Mouse (Mus musculus) liver, embryonic 15.5 days (tissue): ENCODE measurements around the gene Usp54. TPM values are rescaled to one million over a fixed set of nuclear protein-coding genes. Genes with fewer than 3 reads are reported as not detected.
"Not testable (repeated sequence)": the region's sequence is repeated elsewhere in the genome, so short reads cannot be mapped to it uniquely, and the experiment has no call there.

Experiments used
- ATAC-seq: fragments of 200-750 bp; cut with Nextera tagmentation; 2 replicates; pipeline ENCODE4 v1.8.0; 2017; ENCODE audit warnings: moderate number of reproducible peaks, mild to moderate bottlenecking, moderate library complexity; ENCODE audit not compliant: insufficient read depth
- H3K27ac ChIP-seq: fragments of 300-500 bp; sonication (generic); replicated peaks from 2 replicates; pipeline ENCODE4 v1.5.1; 2015; ENCODE audit warnings: mild to moderate bottlenecking, inconsistent platforms
- H3K27me3 ChIP-seq: fragments of 300-500 bp; sonication (generic); 2 replicates; pipeline ENCODE4 v1.6.1; 2015; ENCODE audit warnings: mild to moderate bottlenecking, inconsistent platforms
- H3K36me3 ChIP-seq: fragments of 300-500 bp; sonication (generic); replicated peaks from 2 replicates; pipeline ENCODE4 v1.6.1; 2015; ENCODE audit warnings: moderate library complexity, mild to moderate bottlenecking, inconsistent platforms
- H3K4me1 ChIP-seq: fragments of 300-500 bp; sonication (generic); replicated peaks from 2 replicates; pipeline ENCODE4 v1.6.1; 2015; ENCODE audit warnings: inconsistent platforms
- H3K4me2 ChIP-seq: fragments of 300-500 bp; sonication (generic); 2 replicates; pipeline ENCODE4 v1.6.1; 2015; ENCODE audit warnings: moderate library complexity, mild to moderate bottlenecking, inconsistent platforms
- H3K4me3 ChIP-seq: fragments of 300-500 bp; sonication (generic); replicated peaks from 2 replicates; pipeline ENCODE4 v1.5.1; 2015; ENCODE audit warnings: mild to moderate bottlenecking, inconsistent platforms
- H3K9ac ChIP-seq: fragments of 300-500 bp; sonication (generic); 2 replicates; pipeline ENCODE4 v1.6.1; 2015; ENCODE audit warnings: moderate library complexity, mild to moderate bottlenecking, inconsistent platforms
- H3K9me3 ChIP-seq: fragments of 300-500 bp; sonication (generic); replicated peaks from 2 replicates; pipeline ENCODE4 v1.6.1; 2016; ENCODE audit warnings: inconsistent platforms
- WGBS: fragments of 180-500 bp; shearing (Covaris S2); methylation state at CpG from one replicate; pipeline ENCODE4 v1.1.7; 2015; ENCODE audit warnings: mixed read lengths; ENCODE audit not compliant: insufficient replicate concordance; 5-methylcytosine and 5-hydroxymethylcytosine counted together
- polyA plus RNA-seq: library from polyadenylated mRNA; unstranded; fragments of >200 nt; fragmentation: Nextera tagmentation; extraction: Ambion mirVana; gene quantifications from 2 replicates; pipeline ENCODE4 v1.2.1, GENCODE M21; 2015

Usp54 gene
- polyA plus RNA-seq, 1 experiment from 2014 or later, result 0.78 TPM

- Histone ChIP-seq H3K4me3 (no peak overlapping the region), H3K27me3 (no peaks in the 10 kb centered on the region), H3K4me1 (peaks cover 9% of the 10 kb centered on the region), H3K4me2 (no peak overlapping the region), H3K27ac (no peak overlapping the region), H3K9ac (no peak overlapping the region), H3K9me3 (no peaks in the 10 kb centered on the region), H3K36me3 (no peaks in the 10 kb centered on the region)
- 63% methylated on average over 3 of the region's 3 CpGs for WGBS
- ATAC-seq, result no peak
Measured at GRCm38 (mm10) chr14:20609519-20609918, 31.3 kb downstream of the Usp54 start.

DNA sequence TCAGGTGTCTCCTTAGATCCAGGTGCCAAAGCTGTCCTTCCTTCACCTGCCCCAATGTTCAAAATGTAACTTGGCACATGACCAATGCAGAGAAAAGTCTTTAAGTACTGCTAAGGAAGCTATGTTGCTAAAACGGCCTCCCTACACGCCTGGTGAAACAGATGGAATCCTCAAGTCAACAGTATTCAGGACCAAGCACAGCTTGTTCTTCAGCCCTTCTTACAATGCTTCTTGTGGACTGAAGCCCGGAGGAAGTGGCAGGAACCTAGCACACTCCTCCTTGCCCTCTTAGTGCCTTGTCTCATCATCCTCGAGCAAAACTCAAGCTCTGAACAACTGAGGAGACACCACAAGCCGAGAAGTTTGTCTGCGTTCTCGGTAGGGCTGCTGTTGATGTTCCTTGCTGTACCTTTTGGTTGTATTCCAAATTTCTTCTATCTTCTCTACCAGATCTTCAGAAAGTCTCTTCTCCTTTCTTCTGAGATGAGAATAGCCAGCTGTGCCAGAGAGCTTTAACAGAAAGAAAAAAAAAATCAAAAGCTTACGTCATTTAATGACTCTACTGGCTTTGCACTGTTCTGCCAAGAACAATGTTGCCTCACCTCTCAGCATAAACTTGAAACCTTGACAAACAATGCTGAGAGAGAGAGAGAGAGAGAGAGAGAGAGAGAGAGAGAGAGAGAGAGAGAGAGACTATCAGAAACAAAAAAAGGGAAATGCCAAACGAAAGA is 33.3 kb downstream of the Usp54 start:
- Histone ChIP-seq H3K9ac (no peak overlapping the region), H3K27ac (0 out of 2 replicates have a peak overlapping the region, but pooled peaks have one; percentile 10), H3K4me3 (no peak overlapping the region), H3K36me3 (no peaks in the 10 kb centered on the region), H3K4me2 (no peak overlapping the region), H3K27me3 (no peaks in the 10 kb centered on the region), H3K9me3 (no peaks in the 10 kb centered on the region), H3K4me1 (0 out of 2 replicates have a peak, but pooled peaks cover 5% of the 10 kb centered on the region)
- 64% methylated on average over 9 of the region's 9 CpGs for WGBS
- no peak for ATAC-seq

GRCm38 (mm10) chr14:20601287-20601686 is 39.6 kb downstream of the Usp54 start:
- no peak overlapping the region for H3K4me2 ChIP-seq
- no peak overlapping the region for H3K4me3 ChIP-seq
- no peak for ATAC-seq
- H3K4me1 ChIP-seq, result peaks cover 31% of the 10 kb centered on the region
- H3K36me3 ChIP-seq, result no peaks in the 10 kb centered on the region
- H3K27ac ChIP-seq, result no peak overlapping the region
- H3K27me3 ChIP-seq, result no peaks in the 10 kb centered on the region
- no peaks in the 10 kb centered on the region for H3K9me3 ChIP-seq
- 34% methylated on average over 1 of the region's 1 CpGs for WGBS
- H3K9ac ChIP-seq, result no peak overlapping the region

DNA sequence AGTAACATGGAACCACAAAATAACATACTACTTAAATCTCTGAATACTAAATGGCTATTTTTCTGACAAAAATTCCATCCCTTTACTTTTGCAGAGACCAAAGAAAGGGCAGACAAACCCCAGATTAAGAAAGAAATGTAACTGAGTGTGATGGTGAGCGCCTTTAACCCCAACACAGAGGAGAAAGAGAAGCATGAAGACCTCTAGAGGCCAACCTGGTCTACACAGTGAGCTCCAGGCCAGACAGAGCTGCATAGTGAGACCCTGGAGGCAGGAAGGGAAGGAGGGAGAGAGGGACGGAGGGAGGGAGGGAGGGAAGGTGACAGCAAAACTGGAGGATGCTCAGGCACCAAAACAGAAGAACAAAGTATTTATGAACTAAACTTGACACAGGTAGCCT is 40.7 kb downstream of the Usp54 start:
- peaks cover 31% of the 10 kb centered on the region for H3K4me1 ChIP-seq
- H3K4me3 ChIP-seq, result no peak overlapping the region
- H3K36me3 ChIP-seq, result no peaks in the 10 kb centered on the region
- H3K9ac ChIP-seq, result no peak overlapping the region
- H3K9me3 ChIP-seq, result no peaks in the 10 kb centered on the region
- H3K27me3 ChIP-seq, result no peaks in the 10 kb centered on the region
- WGBS, result 76% methylated on average over 2 of the region's 2 CpGs
- no peak overlapping the region for H3K4me2 ChIP-seq
- peak; percentile 75 for ATAC-seq
- peak overlapping the region; percentile 81 for H3K27ac ChIP-seq

DNA sequence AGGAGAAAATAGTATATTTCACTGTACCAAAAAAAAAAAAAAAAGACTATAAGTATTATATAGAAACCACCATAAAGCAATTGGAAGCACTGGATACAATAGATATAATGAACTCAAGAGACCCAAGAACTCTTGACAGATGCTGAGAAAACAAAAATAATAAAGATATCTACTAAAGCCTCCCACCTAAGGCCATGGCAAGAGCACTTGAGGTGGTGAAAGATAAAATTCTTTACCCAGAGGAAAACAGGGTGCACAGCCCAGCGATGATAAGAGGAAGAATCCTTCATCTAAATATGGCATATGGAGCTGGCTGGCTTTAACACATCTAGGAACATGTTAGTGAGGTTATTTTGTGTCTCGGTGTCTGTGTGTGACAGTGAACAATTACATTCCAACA is 41.3 kb downstream of the Usp54 start:
- no peaks in the 10 kb centered on the region for H3K36me3 ChIP-seq
- ATAC-seq, result peak; percentile 98
- no peak overlapping the region for H3K9ac ChIP-seq
- peak overlapping the region; percentile 82 for H3K27ac ChIP-seq
- H3K4me2 ChIP-seq, result peak overlapping the region; percentile 33
- 17% methylated on average over 2 of the region's 2 CpGs for WGBS
- H3K4me3 ChIP-seq, result no peak overlapping the region
- no peaks in the 10 kb centered on the region for H3K27me3 ChIP-seq
- H3K9me3 ChIP-seq, result no peaks in the 10 kb centered on the region
- peaks cover 35% of the 10 kb centered on the region for H3K4me1 ChIP-seq

DNA sequence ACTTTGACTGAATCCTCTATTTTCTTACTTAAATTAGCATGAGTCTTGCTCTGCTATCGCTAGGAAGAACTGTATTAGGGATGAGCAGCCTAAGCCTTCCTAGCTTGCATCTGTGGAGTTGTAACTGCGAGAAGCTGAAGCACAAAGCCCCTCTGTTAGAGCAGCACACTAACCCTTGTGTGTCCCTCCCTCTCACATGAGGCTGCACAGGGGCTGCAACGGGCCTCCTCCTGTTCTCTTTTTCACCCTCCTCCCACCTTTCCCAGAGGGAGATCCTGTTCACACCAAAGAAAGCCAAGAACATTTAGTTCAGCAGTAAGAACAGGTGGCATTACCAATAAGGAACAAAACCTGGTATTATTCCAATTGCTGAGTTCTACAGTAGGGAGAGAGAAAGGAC is 45.1 kb downstream of the Usp54 start:
- Histone ChIP-seq H3K36me3 (no peaks in the 10 kb centered on the region), H3K9ac (no peak overlapping the region), H3K27me3 (no peaks in the 10 kb centered on the region), H3K4me2 (no peak overlapping the region), H3K4me3 (no peak overlapping the region), H3K27ac (no peak overlapping the region), H3K9me3 (no peaks in the 10 kb centered on the region), H3K4me1 (peaks cover 33% of the 10 kb centered on the region)
- 65% methylated on average over 3 of the region's 3 CpGs for WGBS
- no peak for ATAC-seq

DNA sequence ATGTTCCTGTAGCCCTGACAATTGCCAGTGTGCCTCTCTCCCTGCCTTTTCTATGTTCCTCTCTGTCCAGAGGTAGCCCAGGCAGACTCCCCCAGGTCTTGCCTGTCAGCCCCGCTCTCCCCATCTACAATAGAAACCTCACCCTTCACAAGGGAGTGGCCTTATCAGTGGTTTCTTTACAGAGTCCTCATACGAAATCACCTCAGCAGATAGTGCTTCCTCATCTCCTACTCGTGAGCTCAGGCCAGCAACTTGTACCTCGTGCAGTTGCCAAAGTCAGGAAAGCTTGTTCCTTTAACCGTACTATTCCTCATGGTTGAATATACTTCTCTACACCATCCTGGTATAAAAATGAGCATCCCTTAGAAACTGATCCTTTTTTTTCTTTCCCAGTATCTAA is 53.4 kb downstream of the Usp54 start:
- H3K4me2 ChIP-seq, result no peak overlapping the region
- 29% methylated on average over 5 of the region's 5 CpGs for WGBS

GRCm38 (mm10) chr14:20578822-20579407 is 61.9 kb downstream of the Usp54 start:
- Histone ChIP-seq H3K9me3 (no peaks in the 10 kb centered on the region), H3K4me2 (no peak overlapping the region), H3K9ac (no peak overlapping the region), H3K27me3 (no peaks in the 10 kb centered on the region), H3K4me3 (no peak overlapping the region), H3K4me1 (no peaks in the 10 kb centered on the region), H3K27ac (no peak overlapping the region), H3K36me3 (no peaks in the 10 kb centered on the region)
- no peak for ATAC-seq
- 64% methylated on average over 6 of the region's 6 CpGs for whole genome bisulfite sequencing

More for the DNA sequence above, 53.4 kb downstream of the Usp54 start:
- peaks cover 15% of the 10 kb centered on the region for H3K4me1 ChIP-seq
- H3K27me3 ChIP-seq, result no peaks in the 10 kb centered on the region
- no peaks in the 10 kb centered on the region for H3K9me3 ChIP-seq
- H3K27ac ChIP-seq, result no peak overlapping the region
- H3K4me3 ChIP-seq, result no peak overlapping the region
- no peak overlapping the region for H3K9ac ChIP-seq
- peak; percentile 66 for ATAC-seq
- H3K36me3 ChIP-seq, result no peaks in the 10 kb centered on the region

GRCm38 (mm10) chr14:20576179-20576578 is 64.7 kb downstream of the Usp54 start:
- Histone ChIP-seq H3K4me1 (no peaks in the 10 kb centered on the region), H3K27ac (no peak overlapping the region), H3K4me3 (no peak overlapping the region), H3K9me3 (no peaks in the 10 kb centered on the region), H3K36me3 (no peaks in the 10 kb centered on the region), H3K27me3 (no peaks in the 10 kb centered on the region), H3K9ac (no peak overlapping the region), H3K4me2 (no peak overlapping the region)
- no peak for ATAC-seq
- WGBS, result 43% methylated on average over 7 of the region's 7 CpGs

DNA sequence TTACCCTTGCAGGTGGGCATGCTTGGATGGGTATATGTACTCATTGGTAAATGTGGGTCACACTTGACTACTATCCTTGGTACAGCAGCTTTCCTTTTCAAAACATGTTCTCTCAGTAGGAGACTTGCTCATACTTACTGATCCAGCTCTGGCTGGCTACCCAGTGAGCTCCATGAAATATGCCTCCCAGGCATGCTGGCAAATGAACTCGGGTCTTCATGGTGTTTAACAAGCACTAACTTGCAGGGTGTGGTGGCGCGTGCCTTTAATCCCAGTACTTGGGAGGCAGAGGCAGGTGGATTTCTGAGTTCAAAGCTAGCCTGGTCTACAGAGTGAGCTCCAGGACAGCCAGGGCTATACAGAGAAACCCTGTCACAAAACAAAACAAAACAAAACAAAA is 67.7 kb downstream of the Usp54 start:
- 82% methylated on average over 3 of the region's 3 CpGs for WGBS
- H3K9me3 ChIP-seq, H3K27ac ChIP-seq, H3K4me3 ChIP-seq, H3K36me3 ChIP-seq, H3K9ac ChIP-seq, H3K4me1 ChIP-seq, ATAC-seq, H3K4me2 ChIP-seq, H3K27me3 ChIP-seq: not testable (repeated sequence)

DNA sequence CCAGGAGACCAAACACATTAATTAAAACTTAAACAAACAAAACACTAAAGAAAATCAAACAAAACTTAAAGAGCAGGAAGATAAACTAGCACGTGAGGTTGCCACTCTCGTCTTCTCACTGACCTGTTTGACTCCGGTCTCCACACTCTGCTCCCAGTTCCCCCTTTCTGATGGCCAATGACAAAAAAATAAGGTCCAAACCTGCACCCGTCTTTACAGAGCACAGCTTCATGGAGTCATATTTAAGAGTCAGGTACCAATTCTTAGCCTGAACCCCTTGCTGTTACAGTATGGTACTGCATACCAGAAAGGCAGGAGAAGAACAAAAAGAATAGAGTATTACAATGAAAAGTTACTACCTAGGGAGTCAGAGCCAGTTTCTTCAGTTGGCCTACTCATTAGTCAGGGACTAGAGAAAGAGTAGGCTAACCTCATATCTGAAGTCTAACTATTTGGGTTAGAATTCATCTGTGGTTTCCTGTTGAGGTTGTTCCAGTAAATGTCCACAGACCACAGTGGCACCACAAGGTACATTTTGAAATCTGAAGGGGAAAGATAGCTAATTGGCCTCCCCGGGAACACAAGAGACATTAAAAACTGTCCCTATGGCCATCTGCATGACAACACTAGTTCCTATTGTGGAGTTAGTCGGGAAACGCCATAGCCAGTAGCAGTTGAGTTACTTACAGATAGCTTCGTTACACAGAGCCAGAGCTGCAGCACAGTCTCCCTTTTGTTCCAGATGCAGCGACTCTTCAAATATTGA is 75.4 kb downstream of the Usp54 start:
- no peaks in the 10 kb centered on the region for H3K9me3 ChIP-seq
- no peak overlapping the region for H3K4me3 ChIP-seq
- H3K36me3 ChIP-seq, result peaks cover 7% of the 10 kb centered on the region; the same call in 1 of the 2 replicates
- no peak for ATAC-seq
- no peaks in the 10 kb centered on the region for H3K27me3 ChIP-seq
- no peak overlapping the region for H3K4me2 ChIP-seq
- no peaks in the 10 kb centered on the region for H3K4me1 ChIP-seq
- no peak overlapping the region for H3K9ac ChIP-seq
- 13% methylated on average over 9 of the region's 9 CpGs for WGBS
- no peak overlapping the region for H3K27ac ChIP-seq
